19 mouse cellular contexts compared by ENCODE assay signal in the genomic region with DNA sequence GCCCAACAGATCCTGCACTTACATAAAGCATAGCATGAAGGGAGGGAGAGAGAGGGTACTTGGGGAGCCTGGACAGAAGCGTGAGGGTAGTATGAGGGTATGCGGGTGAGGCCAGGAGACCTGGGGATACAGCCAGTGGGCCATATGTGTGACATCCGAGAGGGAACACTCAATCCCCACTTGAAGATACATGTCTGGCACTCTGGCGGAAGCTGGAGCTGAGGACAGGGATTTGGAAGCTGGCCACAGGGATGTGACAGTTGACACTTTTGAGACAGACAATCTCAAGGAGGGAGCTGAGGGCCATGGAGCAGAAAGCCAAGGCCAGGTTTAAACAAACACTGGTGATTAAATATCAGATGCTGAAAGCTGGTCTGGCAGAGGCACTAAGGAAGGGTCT.
DNase-seq lines count a peak whose midpoint lies in the region; ATAC-seq and TF ChIP-seq lines count a peak whose summit lies in the region.
"Had no signal": no experiment of that assay in that cellular context is flagged by ENCODE, and none has a peak within 500 bp of the region (broad histone marks: within the 10 kb centered on the region; RNA-seq: fewer than 3 reads in every experiment).

No protein-coding gene starts in this region.

- no peaks in the 10 kb centered on the region for H3K9me3 ChIP-seq in heart, embryonic 14.5 days (ENCODE audit: control insufficient read depth, low read length)
- H3K9me3 ChIP-seq in heart, embryonic 12.5 days (replicated peaks), result no peaks in the 10 kb centered on the region
- no peaks in the 10 kb centered on the region for H3K9me3 ChIP-seq in kidney, embryonic 16.5 days (ENCODE audit: low read length)
- H3K9me3 ChIP-seq: embryonic facial prominence, embryonic 12.5 days; forebrain, embryonic 15.5 days; hindbrain, embryonic 12.5 days had no signal

- peaks cover 80% of the 10 kb centered on the region for H3K27me3 ChIP-seq in heart, embryonic 14.5 days (ENCODE audit: control insufficient read depth, insufficient read depth, low read length)
- H3K27me3 ChIP-seq in heart, embryonic 12.5 days (replicated peaks), result peaks cover 69% of the 10 kb centered on the region
- H3K27me3 ChIP-seq in kidney, embryonic 16.5 days (ENCODE audit: insufficient read depth, low read length), result no peaks in the 10 kb centered on the region
- H3K27me3 ChIP-seq: forebrain, embryonic 15.5 days had no signal

- 21% methylated on average over 4 of the region's 4 CpGs for WGBS in heart, embryonic 14.5 days
- WGBS in heart, embryonic 12.5 days, result 32% methylated on average over 4 of the region's 4 CpGs
- 65% methylated on average over 4 of the region's 4 CpGs for WGBS in kidney, embryonic 16.5 days

- no peak overlapping the region for H3K27ac ChIP-seq in gastrocnemius, adult 2 months
- H3K27ac ChIP-seq in heart, embryonic 14.5 days (replicated peaks in 1 of 2; ENCODE audit: control insufficient read depth in 1 of 2, insufficient read depth in 1 of 2, low read depth in 2 of 2, low read length in 2 of 2), result no peak overlapping the region
- H3K27ac ChIP-seq in heart, embryonic 12.5 days (ENCODE audit: poor library complexity, severe bottlenecking), result no peak overlapping the region
- no peak overlapping the region for H3K27ac ChIP-seq in kidney, embryonic 16.5 days (ENCODE audit: low read length)
- H3K27ac ChIP-seq: embryonic facial prominence, embryonic 12.5 days; forebrain, embryonic 15.5 days; hindbrain, embryonic 12.5 days had no signal

- no peak overlapping the region for H3K4me3 ChIP-seq in gastrocnemius, adult 2 months
- H3K4me3 ChIP-seq in heart, embryonic 14.5 days (ENCODE audit: control insufficient read depth in 1 of 2, insufficient read depth in 1 of 2, low read depth in 1 of 2, low read length in 2 of 2), result no peak overlapping the region
- H3K4me3 ChIP-seq in heart, embryonic 12.5 days, result no peak overlapping the region
- no peak overlapping the region for H3K4me3 ChIP-seq in kidney, embryonic 16.5 days (ENCODE audit: low read length)
- H3K4me3 ChIP-seq: embryonic facial prominence, embryonic 12.5 days; forebrain, embryonic 15.5 days; hindbrain, embryonic 12.5 days had no signal

- H3K4me2 ChIP-seq in heart, embryonic 14.5 days (ENCODE audit: low read length), result no peak overlapping the region
- no peak overlapping the region for H3K4me2 ChIP-seq in heart, embryonic 12.5 days
- H3K4me2 ChIP-seq in kidney, embryonic 16.5 days (replicated peaks; ENCODE audit: low read depth, low read length), result no peak overlapping the region
- H3K4me2 ChIP-seq: embryonic facial prominence, embryonic 12.5 days; forebrain, embryonic 15.5 days; hindbrain, embryonic 12.5 days had no signal

- TF ChIP-seq CTCF in gastrocnemius, adult 2 months (IDR thresholded peaks at IDR 0.05), result no peak

- no peaks in the 10 kb centered on the region for H3K36me3 ChIP-seq in heart, embryonic 14.5 days (ENCODE audit: control insufficient read depth, insufficient read depth, low read length)
- H3K36me3 ChIP-seq in heart, embryonic 12.5 days, result no peaks in the 10 kb centered on the region
- H3K36me3 ChIP-seq in kidney, embryonic 16.5 days (ENCODE audit: insufficient read depth, low read length), result no peaks in the 10 kb centered on the region
- H3K36me3 ChIP-seq: embryonic facial prominence, embryonic 12.5 days; forebrain, embryonic 15.5 days; hindbrain, embryonic 12.5 days had no signal

- no peak overlapping the region for H3K9ac ChIP-seq in heart, embryonic 14.5 days (ENCODE audit: low read length)
- no peak overlapping the region for H3K9ac ChIP-seq in heart, embryonic 12.5 days
- no peak overlapping the region for H3K9ac ChIP-seq in kidney, embryonic 16.5 days (replicated peaks; ENCODE audit: low read length)
- H3K9ac ChIP-seq: embryonic facial prominence, embryonic 12.5 days; forebrain, embryonic 15.5 days; hindbrain, embryonic 12.5 days had no signal

- intact Hi-C loops in gastrocnemius, adult 2 months (cut with DNase I), result no loop called here
- intact Hi-C loops in gastrocnemius, postnatal 14 days (cut with DNase I; ENCODE audit: low total_unique reads), result no loop called here
- intact Hi-C loops in heart, postnatal 10 days (cut with DNase I), result no loop called here

- ATAC-seq in heart, embryonic 14.5 days (ENCODE audit: insufficient number of reproducible peaks, insufficient read depth, low FRiP score, low read depth), result peak; percentile 45; the same call in 1 of the 2 replicates
- no peak for ATAC-seq in heart, embryonic 12.5 days (ENCODE audit: insufficient number of reproducible peaks, low FRiP score)
- no peak for ATAC-seq in kidney, embryonic 16.5 days (ENCODE audit: low FRiP score, low TSS enrichment)
- ATAC-seq: forebrain, embryonic 15.5 days; hindbrain, embryonic 16.5 days; inflammation-experienced regulatory T-cells, adult 6 months; intestine, postnatal 0 days had no signal

- peaks cover 8 to 12% of the 10 kb centered on the region in 2 experiments for H3K4me1 ChIP-seq in heart, embryonic 14.5 days (ENCODE audit: control insufficient read depth in 2 of 2, insufficient read depth in 2 of 2, low read length in 2 of 2)
- H3K4me1 ChIP-seq in heart, embryonic 12.5 days (replicated peaks), result peaks cover 19% of the 10 kb centered on the region
- H3K4me1 ChIP-seq in kidney, embryonic 16.5 days (ENCODE audit: insufficient read depth, low read length), result no peaks in the 10 kb centered on the region
- H3K4me1 ChIP-seq: hindbrain, embryonic 12.5 days had no signal

- peak; percentile 52 for DNase-seq in gastrocnemius, adult 2 months
- no peak for DNase-seq in gastrocnemius, postnatal 14 days
- no peak for DNase-seq in heart, adult 11 months
- DNase-seq in heart, postnatal 10 days, result peak; percentile 34 to 60
- DNase-seq in heart, postnatal 4 days, result peak; percentile 65
- DNase-seq: adrenal gland, postnatal 10 days; cerebellum, adult 11-12 months; cerebellum, adult 9-10 months; cerebellum, postnatal 25 days; kidney, adult 8-10 months had no signal

Comparison
In these comparisons a context has a peak if more than half of its experiments do, and no peak if none do; other contexts are left out.
1. DNase-seq: peak in gastrocnemius, adult 2 months (single experiment), heart, postnatal 10 days (2 of 2) and heart, postnatal 4 days (single experiment); none in gastrocnemius, postnatal 14 days (single experiment) and heart, adult 11 months (single experiment).